Mouse (Mus musculus) forebrain, embryonic 16.5 days (tissue): ENCODE results near the gene Rcbtb2. TPM values are rescaled to one million over a fixed set of nuclear protein-coding genes. Genes with fewer than 3 reads are reported as not detected.

ENCODE experiments used
- ATAC-seq: fragments of 200-750 bp; cut with Nextera tagmentation; 2 replicates; pipeline ENCODE4 v1.8.0; 2017; ENCODE audit warnings: mild to moderate bottlenecking, moderate library complexity
- H3K27ac ChIP-seq: fragments of 300-500 bp; sonication (generic); 2 replicates; pipeline ENCODE4 v1.5.1; 2014; ENCODE audit warnings: low read length, control low read depth
- H3K27me3 ChIP-seq: fragments of 300-500 bp; sonication (generic); replicated peaks from 2 replicates; pipeline ENCODE4 v1.6.1; 2014; ENCODE audit warnings: low read length; ENCODE audit not compliant: control insufficient read depth, insufficient read depth
- H3K36me3 ChIP-seq: fragments of 300-500 bp; sonication (generic); 2 replicates; pipeline ENCODE4 v1.6.1; 2014; ENCODE audit not compliant: control insufficient read depth, insufficient read depth
- H3K4me1 ChIP-seq: fragments of 300-500 bp; sonication (generic); replicated peaks from 2 replicates; pipeline ENCODE4 v1.6.1; 2014; ENCODE audit warnings: low read length; ENCODE audit not compliant: control insufficient read depth, insufficient read depth
- H3K4me2 ChIP-seq: fragments of 300-500 bp; sonication (generic); 2 replicates; pipeline ENCODE4 v1.6.1; 2014; ENCODE audit warnings: mild to moderate bottlenecking, low read length, control low read depth
- H3K4me3 ChIP-seq: fragments of 300-500 bp; sonication (generic); replicated peaks from 2 replicates; pipeline ENCODE4 v1.5.1; 2014; ENCODE audit warnings: mild to moderate bottlenecking, low read length, control low read depth
- H3K9ac ChIP-seq: fragments of 300-500 bp; sonication (generic); replicated peaks from 2 replicates; pipeline ENCODE4 v1.6.1; 2014; ENCODE audit warnings: low read depth, low read length, control low read depth
- H3K9me3 ChIP-seq: fragments of 300-500 bp; sonication (generic); 2 replicates; pipeline ENCODE4 v1.6.1; 2016; ENCODE audit warnings: low read length; ENCODE audit not compliant: control insufficient read depth
- WGBS: fragments of 180-500 bp; shearing (Covaris S2); extraction: QIAGEN DNeasy Blood & Tissue Kit; methylation state at CpG from one replicate; pipeline ENCODE4 v1.1.7; 2014; 5-methylcytosine and 5-hydroxymethylcytosine counted together
- polyA plus RNA-seq: library from polyadenylated mRNA; unstranded; fragments of >200 nt; fragmentation: Nextera tagmentation; extraction: Ambion mirVana; gene quantifications from 2 replicates; pipeline ENCODE4 v1.2.1, GENCODE M21; 2015

Rcbtb2 gene
- polyA plus RNA-seq, 1 experiment from 2014 or later = 79.0 TPM

DNA sequence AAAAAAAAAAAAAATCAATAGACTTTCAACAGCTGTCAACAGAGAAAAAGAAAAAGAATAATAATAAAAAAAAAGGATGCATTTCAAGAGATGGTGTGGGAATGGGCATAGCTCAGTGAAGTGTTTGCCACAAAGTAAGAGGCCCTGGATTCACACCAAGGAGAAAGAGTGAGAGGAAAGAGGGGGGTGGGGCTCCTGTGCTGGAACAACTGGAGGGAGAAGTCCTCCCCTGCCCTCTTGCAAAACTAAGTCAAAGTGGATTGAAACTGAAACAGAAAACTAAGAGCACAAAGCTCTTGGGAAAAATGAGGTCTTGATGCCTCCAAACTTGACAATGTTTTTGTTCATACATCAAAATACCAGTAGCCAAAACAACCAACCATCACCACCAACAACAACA lies 86.4 kb downstream of the Rcbtb2 start:
- Histone ChIP-seq H3K4me2 (no peak overlapping the region), H3K9ac (no peak overlapping the region), H3K4me3 (no peak overlapping the region), H3K27me3 (no peaks in the 10 kb centered on the region), H3K27ac (no peak overlapping the region), H3K36me3 (peaks cover 4% of the 10 kb centered on the region; the same call in 1 of the 2 replicates), H3K4me1 (no peaks in the 10 kb centered on the region), H3K9me3 (no peaks in the 10 kb centered on the region)
- no peak for ATAC-seq

DNA sequence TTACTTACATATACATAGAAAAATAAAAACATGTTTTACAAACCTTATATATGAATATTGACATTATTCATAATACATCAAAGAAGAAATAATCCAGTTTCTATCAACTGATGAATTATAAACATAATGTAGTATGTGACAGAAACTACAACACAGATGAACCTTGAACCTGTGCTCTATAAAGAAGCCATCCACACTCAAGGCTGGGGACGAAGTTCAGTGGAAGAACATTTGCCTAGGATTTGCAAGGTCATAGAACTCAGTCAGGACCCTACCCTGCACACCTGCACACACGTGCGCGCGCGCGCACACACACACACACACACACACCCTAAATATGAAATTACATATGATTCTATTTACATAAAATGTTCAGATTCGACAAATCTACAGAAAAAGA lies 87.4 kb downstream of the Rcbtb2 start:
- no peaks in the 10 kb centered on the region for H3K27me3 ChIP-seq
- no peaks in the 10 kb centered on the region for H3K4me1 ChIP-seq
- H3K4me2 ChIP-seq = no peak overlapping the region
- H3K36me3 ChIP-seq = peaks cover 5% of the 10 kb centered on the region
- H3K9me3 ChIP-seq = no peaks in the 10 kb centered on the region
- H3K9ac ChIP-seq = no peak overlapping the region
- no peak overlapping the region for H3K4me3 ChIP-seq
- no peak overlapping the region for H3K27ac ChIP-seq
- 95% methylated on average over 8 of the region's 8 CpGs for WGBS
- no peak for ATAC-seq

- H3K9me3 ChIP-seq = no peaks in the 10 kb centered on the region
- H3K4me1 ChIP-seq = no peaks in the 10 kb centered on the region
- no peak overlapping the region for H3K4me2 ChIP-seq
- no peak overlapping the region for H3K9ac ChIP-seq
- 88% methylated on average over 5 of the region's 5 CpGs for WGBS
- no peaks in the 10 kb centered on the region for H3K27me3 ChIP-seq
- ATAC-seq = no peak
- no peak overlapping the region for H3K4me3 ChIP-seq
- peaks cover 9% of the 10 kb centered on the region for H3K36me3 ChIP-seq
- H3K27ac ChIP-seq = no peak overlapping the region
Measured at GRCm38 (mm10) chr14:73211477-73211876, 88.6 kb downstream of the Rcbtb2 start.

DNA sequence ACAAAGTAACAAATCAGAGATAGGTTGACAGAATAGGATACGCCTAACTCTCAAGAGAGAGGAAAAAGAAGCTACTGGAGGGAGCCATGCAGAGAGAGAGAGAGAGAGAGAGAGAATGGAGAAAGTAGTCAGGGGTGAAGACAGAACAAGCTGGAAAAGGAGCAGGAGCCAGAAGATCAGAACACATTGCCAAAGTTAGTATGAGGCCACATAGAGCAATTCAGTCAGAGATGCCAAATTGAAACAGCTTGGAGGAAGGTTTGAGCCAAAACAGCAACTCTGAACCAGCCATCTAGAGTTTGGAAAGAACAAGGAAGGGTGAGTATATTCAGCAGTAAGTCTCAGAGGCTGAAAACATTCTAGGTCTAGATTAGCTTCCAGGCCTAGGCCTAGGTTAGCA lies 94.2 kb downstream of the Rcbtb2 start:
- no peak overlapping the region for H3K4me3 ChIP-seq
- no peak overlapping the region for H3K4me2 ChIP-seq
- H3K9me3 ChIP-seq = no peaks in the 10 kb centered on the region
- 76% methylated on average over 1 of the region's 1 CpGs for WGBS
- no peaks in the 10 kb centered on the region for H3K27me3 ChIP-seq
- no peak overlapping the region for H3K27ac ChIP-seq
- H3K4me1 ChIP-seq = 0 out of 2 replicates have a peak, but pooled peaks cover 2% of the 10 kb centered on the region
- no peak overlapping the region for H3K9ac ChIP-seq
- ATAC-seq = peak; percentile 43; the same call in 1 of the 2 replicates
- peaks cover 7% of the 10 kb centered on the region for H3K36me3 ChIP-seq

GRCm38 (mm10) chr14:73222316-73222970 lies 99.6 kb downstream of the Rcbtb2 start:
- peaks cover 4% of the 10 kb centered on the region for H3K4me1 ChIP-seq
- no peaks in the 10 kb centered on the region for H3K36me3 ChIP-seq
- no peak for ATAC-seq
- H3K9me3 ChIP-seq = no peaks in the 10 kb centered on the region
- no peak overlapping the region for H3K27ac ChIP-seq
- WGBS = 93% methylated on average over 9 of the region's 9 CpGs
- no peak overlapping the region for H3K4me2 ChIP-seq
- no peaks in the 10 kb centered on the region for H3K27me3 ChIP-seq
- no peak overlapping the region for H3K9ac ChIP-seq
- H3K4me3 ChIP-seq = no peak overlapping the region

DNA sequence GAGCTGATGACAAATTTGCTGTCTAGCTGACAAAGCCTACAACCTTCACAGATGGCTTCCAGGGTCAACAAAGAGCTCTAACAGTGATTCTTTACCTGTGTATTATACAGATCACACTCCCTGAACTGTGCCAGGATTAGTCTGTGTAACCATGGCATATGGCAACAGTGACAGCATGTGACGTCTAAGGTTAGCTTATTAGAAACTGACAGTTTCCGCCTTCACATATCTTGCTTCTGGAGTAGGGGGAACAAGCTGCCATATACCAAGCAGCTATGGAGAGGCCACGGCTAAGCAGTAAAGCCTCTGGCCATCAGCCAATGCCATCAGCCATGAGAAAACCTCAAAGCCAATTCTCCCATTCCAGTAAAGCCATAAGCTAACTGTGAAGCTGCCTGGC lies 103.5 kb downstream of the Rcbtb2 start:
- Histone ChIP-seq H3K9ac (no peak overlapping the region), H3K27ac (no peak overlapping the region), H3K4me3 (no peak overlapping the region), H3K27me3 (no peaks in the 10 kb centered on the region), H3K4me1 (peaks cover 7% of the 10 kb centered on the region), H3K9me3 (no peaks in the 10 kb centered on the region), H3K4me2 (no peak overlapping the region), H3K36me3 (no peaks in the 10 kb centered on the region)
- 34% methylated on average over 3 of the region's 3 CpGs for WGBS
- peak; percentile 52; the same call in 1 of the 2 replicates for ATAC-seq

DNA sequence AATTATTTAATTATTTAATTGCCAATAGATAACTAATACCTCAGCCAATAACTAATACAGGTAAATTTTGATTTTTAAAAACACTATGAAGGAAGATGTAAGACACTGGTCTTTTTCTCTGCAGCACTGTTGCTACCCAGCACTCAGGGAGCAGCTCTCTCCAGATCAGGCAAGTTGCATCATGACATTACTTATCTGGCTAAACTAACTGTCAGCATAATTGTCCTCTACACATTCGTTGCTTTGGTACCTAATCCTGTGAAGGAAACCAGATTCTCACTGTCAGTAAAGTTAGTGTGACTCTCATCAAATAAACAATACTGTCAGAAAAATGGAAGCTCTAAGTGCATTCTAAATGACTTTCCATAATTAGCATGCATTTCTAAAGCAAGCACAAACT lies 104.0 kb downstream of the Rcbtb2 start:
- Histone ChIP-seq H3K9me3 (no peaks in the 10 kb centered on the region), H3K27ac (no peak overlapping the region), H3K9ac (no peak overlapping the region), H3K4me3 (no peak overlapping the region), H3K36me3 (no peaks in the 10 kb centered on the region), H3K4me1 (peaks cover 11% of the 10 kb centered on the region), H3K4me2 (no peak overlapping the region), H3K27me3 (no peaks in the 10 kb centered on the region)
- WGBS = 0% methylated on average over 1 of the region's 1 CpGs
- ATAC-seq = no peak

- H3K27me3 ChIP-seq = no peaks in the 10 kb centered on the region
- 18% methylated on average over 5 of the region's 5 CpGs for WGBS
- no peak overlapping the region for H3K27ac ChIP-seq
Measured at GRCm38 (mm10) chr14:73231286-73231982, 108.6 kb downstream of the Rcbtb2 start.

DNA sequence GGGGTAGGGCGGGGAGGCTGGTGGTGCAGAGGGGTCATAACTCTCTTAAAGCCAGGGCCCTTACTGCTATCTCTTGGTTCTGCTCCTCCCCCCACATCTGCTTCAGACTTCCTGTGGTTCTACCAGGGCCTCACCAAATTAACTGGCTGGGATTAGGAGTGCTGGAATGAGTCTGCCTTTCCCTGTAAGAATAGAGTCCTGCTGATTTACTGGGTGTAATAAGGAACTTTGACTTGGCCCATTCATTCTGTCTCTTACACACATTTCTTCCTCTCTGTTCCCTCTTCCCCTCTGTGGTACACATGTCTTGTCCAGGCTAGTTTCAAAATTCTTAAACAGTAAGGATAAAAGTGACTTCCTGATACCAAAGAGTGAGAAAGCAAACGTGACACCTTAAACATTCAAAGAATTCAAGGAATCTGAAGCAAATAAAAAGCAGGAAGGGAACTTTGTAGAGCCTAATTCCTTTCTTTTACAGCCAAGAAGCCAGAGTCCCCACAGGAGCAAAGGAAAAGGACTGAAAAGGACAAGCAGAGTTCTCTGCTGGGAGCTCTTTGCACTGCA lies 111.7 kb downstream of the Rcbtb2 start:
- Histone ChIP-seq H3K4me2 (no peak overlapping the region), H3K27me3 (no peaks in the 10 kb centered on the region), H3K9ac (no peak overlapping the region), H3K4me1 (peaks cover 13% of the 10 kb centered on the region), H3K27ac (no peak overlapping the region), H3K4me3 (no peak overlapping the region), H3K36me3 (no peaks in the 10 kb centered on the region), H3K9me3 (no peaks in the 10 kb centered on the region)
- 15% methylated on average over 2 of the region's 2 CpGs for WGBS
- no peak for ATAC-seq

More at GRCm38 (mm10) chr14:73231286-73231982, 108.6 kb downstream of the Rcbtb2 start:
- Histone ChIP-seq H3K36me3 (no peaks in the 10 kb centered on the region), H3K9me3 (no peaks in the 10 kb centered on the region), H3K9ac (no peak overlapping the region), H3K4me3 (no peak overlapping the region), H3K4me1 (peaks cover 10% of the 10 kb centered on the region), H3K4me2 (no peak overlapping the region)
- no peak for ATAC-seq
